Mouse (Mus musculus) stomach, embryonic 15.5 days (tissue): ENCODE data around the gene Pdzk1ip1. TPM values are rescaled to one million over a fixed set of nuclear protein-coding genes. Genes with fewer than 3 reads are reported as not detected.
A peak's percentile ranks its signal among the peaks of the same experiment; 100 is the strongest.

Experiments
- ATAC-seq: fragments of 200-750 bp; cut with Nextera tagmentation; 2 replicates; pipeline ENCODE4 v1.8.0; 2017; ENCODE audit warnings: low read depth, moderate number of reproducible peaks, moderate TSS enrichment; ENCODE audit not compliant: insufficient read depth, low FRiP score
- H3K27ac ChIP-seq: fragments of 300-500 bp; sonication (generic); 2 replicates; pipeline ENCODE4 v1.5.1; 2015; ENCODE audit warnings: mild to moderate bottlenecking, inconsistent platforms
- H3K27me3 ChIP-seq: fragments of 300-500 bp; sonication (generic); replicated peaks from 2 replicates; pipeline ENCODE4 v1.6.1; 2015; ENCODE audit warnings: inconsistent platforms
- H3K36me3 ChIP-seq: fragments of 300-500 bp; sonication (generic); 2 replicates; pipeline ENCODE4 v1.6.1; 2015; ENCODE audit warnings: inconsistent platforms
- H3K4me1 ChIP-seq: fragments of 300-500 bp; sonication (generic); 2 replicates; pipeline ENCODE4 v1.6.1; 2015; ENCODE audit warnings: inconsistent platforms
- H3K4me2 ChIP-seq: fragments of 300-500 bp; sonication (generic); 2 replicates; pipeline ENCODE4 v1.6.1; 2015; ENCODE audit warnings: mild to moderate bottlenecking, inconsistent platforms
- H3K4me3 ChIP-seq: fragments of 300-500 bp; sonication (generic); replicated peaks from 2 replicates; pipeline ENCODE4 v1.5.1; 2015; ENCODE audit warnings: inconsistent platforms
- H3K9ac ChIP-seq: fragments of 300-500 bp; sonication (generic); 2 replicates; pipeline ENCODE4 v1.6.1; 2015; ENCODE audit warnings: inconsistent platforms
- H3K9me3 ChIP-seq: fragments of 300-500 bp; sonication (generic); 2 replicates; pipeline ENCODE4 v1.6.1; 2016; ENCODE audit warnings: inconsistent platforms
- WGBS: fragments of 180-500 bp; shearing (Covaris S2); methylation state at CpG from one replicate; pipeline ENCODE4 v1.1.7; 2015; 5-methylcytosine and 5-hydroxymethylcytosine counted together
- polyA plus RNA-seq: library from polyadenylated mRNA; unstranded; fragments of >200 nt; fragmentation: Nextera tagmentation; extraction: Ambion mirVana; gene quantifications from 2 replicates; pipeline ENCODE4 v1.2.1, GENCODE M21; 2015

Gene Pdzk1ip1
- polyA plus RNA-seq, 1 experiment from 2014 or later, result 96.6 TPM

GRCm38 (mm10) chr4:115095671-115096434, 7.3 kb downstream of the Pdzk1ip1 start:
- peaks cover 7% of the 10 kb centered on the region for H3K4me1 ChIP-seq
- peak overlapping the region; percentile 83 for H3K4me2 ChIP-seq
- peak overlapping the region; percentile 6; the same call in 1 of the 2 replicates for H3K9ac ChIP-seq
- H3K27ac ChIP-seq, result peak overlapping the region; percentile 67
- 1% methylated on average over 31 of the region's 31 CpGs for WGBS
- 0 out of 2 replicates have a peak, but pooled peaks cover 2% of the 10 kb centered on the region for H3K27me3 ChIP-seq
- H3K4me3 ChIP-seq, result peak overlapping the region; percentile 40
- ATAC-seq, result peak; percentile 95
- H3K36me3 ChIP-seq, result no peaks in the 10 kb centered on the region
- H3K9me3 ChIP-seq, result no peaks in the 10 kb centered on the region

- H3K4me1 ChIP-seq, result peaks cover 7% of the 10 kb centered on the region
- H3K9ac ChIP-seq, result no peak overlapping the region
- H3K27me3 ChIP-seq, result 0 out of 2 replicates have a peak, but pooled peaks cover 5% of the 10 kb centered on the region
- H3K4me3 ChIP-seq, result peak overlapping the region; percentile 40
- WGBS, result 15% methylated on average over 11 of the region's 11 CpGs
- no peak for ATAC-seq
- peak overlapping the region; percentile 67 for H3K27ac ChIP-seq
- H3K9me3 ChIP-seq, result no peaks in the 10 kb centered on the region
- no peaks in the 10 kb centered on the region for H3K36me3 ChIP-seq
- H3K4me2 ChIP-seq, result peak overlapping the region; percentile 83
These were observed 8.1 kb downstream of the Pdzk1ip1 start for GRCm38 (mm10) chr4:115096435-115097145.

- WGBS, result under 1% methylated on average over 6 of the region's 6 CpGs
- peaks cover 7% of the 10 kb centered on the region for H3K4me1 ChIP-seq
- H3K9ac ChIP-seq, result no peak overlapping the region
- H3K4me3 ChIP-seq, result peak overlapping the region; percentile 22
- 0 out of 2 replicates have a peak, but pooled peaks cover 5% of the 10 kb centered on the region for H3K27me3 ChIP-seq
- ATAC-seq, result no peak
- H3K4me2 ChIP-seq, result peak overlapping the region; percentile 83
- H3K36me3 ChIP-seq, result no peaks in the 10 kb centered on the region
- H3K9me3 ChIP-seq, result no peaks in the 10 kb centered on the region
- H3K27ac ChIP-seq, result peak overlapping the region; percentile 67
These were observed 8.6 kb downstream of the Pdzk1ip1 start for GRCm38 (mm10) chr4:115097146-115097496.

- H3K36me3 ChIP-seq, result no peaks in the 10 kb centered on the region
- peaks cover 5% of the 10 kb centered on the region for H3K4me1 ChIP-seq
- whole genome bisulfite sequencing, result 31% methylated on average over 6 of the region's 6 CpGs
- no peak overlapping the region for H3K9ac ChIP-seq
- 0 out of 2 replicates have a peak, but pooled peaks cover 5% of the 10 kb centered on the region for H3K27me3 ChIP-seq
- H3K27ac ChIP-seq, result no peak overlapping the region
- H3K9me3 ChIP-seq, result no peaks in the 10 kb centered on the region
- H3K4me3 ChIP-seq, result no peak overlapping the region
- ATAC-seq, result peak; percentile 25; the same call in 1 of the 2 replicates
- peak overlapping the region; percentile 31 for H3K4me2 ChIP-seq
These were observed 13.2 kb downstream of the Pdzk1ip1 start for GRCm38 (mm10) chr4:115101682-115102081.

- no peaks in the 10 kb centered on the region for H3K9me3 ChIP-seq
- H3K4me2 ChIP-seq, result no peak overlapping the region
- no peak overlapping the region for H3K9ac ChIP-seq
- no peak overlapping the region for H3K27ac ChIP-seq
- H3K4me3 ChIP-seq, result no peak overlapping the region
- no peaks in the 10 kb centered on the region for H3K4me1 ChIP-seq
- H3K36me3 ChIP-seq, result no peaks in the 10 kb centered on the region
- WGBS, result 56% methylated on average over 4 of the region's 4 CpGs
- ATAC-seq, result no peak
- 0 out of 2 replicates have a peak, but pooled peaks cover 5% of the 10 kb centered on the region for H3K27me3 ChIP-seq
These were observed 15.0 kb downstream of the Pdzk1ip1 start for GRCm38 (mm10) chr4:115103510-115103909.

- Histone ChIP-seq H3K9ac (no peak overlapping the region), H3K27me3 (no peaks in the 10 kb centered on the region), H3K4me2 (no peak overlapping the region), H3K36me3 (no peaks in the 10 kb centered on the region), H3K9me3 (no peaks in the 10 kb centered on the region), H3K27ac (no peak overlapping the region), H3K4me1 (no peaks in the 10 kb centered on the region), H3K4me3 (no peak overlapping the region)
- 69% methylated on average over 2 of the region's 2 CpGs for WGBS
- ATAC-seq, result no peak
These were observed 22.7 kb downstream of the Pdzk1ip1 start for GRCm38 (mm10) chr4:115111167-115111566.

GRCm38 (mm10) chr4:115113266-115113665, 24.8 kb downstream of the Pdzk1ip1 start:
- H3K4me3 ChIP-seq, result no peak overlapping the region
- no peak for ATAC-seq
- no peaks in the 10 kb centered on the region for H3K27me3 ChIP-seq
- H3K9me3 ChIP-seq, result no peaks in the 10 kb centered on the region
- H3K27ac ChIP-seq, result no peak overlapping the region
- no peaks in the 10 kb centered on the region for H3K36me3 ChIP-seq
- H3K9ac ChIP-seq, result no peak overlapping the region
- no peak overlapping the region for H3K4me2 ChIP-seq
- 26% methylated on average over 5 of the region's 5 CpGs for WGBS
- H3K4me1 ChIP-seq, result no peaks in the 10 kb centered on the region

- H3K4me3 ChIP-seq, result no peak overlapping the region
- no peak overlapping the region for H3K4me2 ChIP-seq
- ATAC-seq, result no peak
- H3K4me1 ChIP-seq, result no peaks in the 10 kb centered on the region
- H3K27ac ChIP-seq, result no peak overlapping the region
- H3K27me3 ChIP-seq, result no peaks in the 10 kb centered on the region
- H3K9me3 ChIP-seq, result no peaks in the 10 kb centered on the region
- 87% methylated on average over 3 of the region's 3 CpGs for WGBS
- no peaks in the 10 kb centered on the region for H3K36me3 ChIP-seq
- no peak overlapping the region for H3K9ac ChIP-seq
These were observed 31.1 kb downstream of the Pdzk1ip1 start for GRCm38 (mm10) chr4:115119642-115120041.

GRCm38 (mm10) chr4:115121162-115121561, 32.7 kb downstream of the Pdzk1ip1 start:
- 73% methylated on average over 2 of the region's 2 CpGs for WGBS
- H3K27me3 ChIP-seq, result no peaks in the 10 kb centered on the region
- no peak for ATAC-seq
- no peaks in the 10 kb centered on the region for H3K9me3 ChIP-seq
- H3K4me3 ChIP-seq, result no peak overlapping the region
- H3K9ac ChIP-seq, result no peak overlapping the region
- H3K27ac ChIP-seq, result no peak overlapping the region
- H3K4me2 ChIP-seq, result no peak overlapping the region
- H3K4me1 ChIP-seq, result no peaks in the 10 kb centered on the region
- no peaks in the 10 kb centered on the region for H3K36me3 ChIP-seq

GRCm38 (mm10) chr4:115121608-115122007, 33.1 kb downstream of the Pdzk1ip1 start:
- H3K4me1 ChIP-seq, result no peaks in the 10 kb centered on the region
- H3K27ac ChIP-seq, result no peak overlapping the region
- no peak overlapping the region for H3K9ac ChIP-seq
- 62% methylated on average over 5 of the region's 5 CpGs for WGBS
- H3K9me3 ChIP-seq, result no peaks in the 10 kb centered on the region
- H3K27me3 ChIP-seq, result no peaks in the 10 kb centered on the region
- H3K4me2 ChIP-seq, result no peak overlapping the region
- ATAC-seq, result no peak
- H3K36me3 ChIP-seq, result no peaks in the 10 kb centered on the region
- H3K4me3 ChIP-seq, result no peak overlapping the region

- Histone ChIP-seq H3K9ac (no peak overlapping the region), H3K36me3 (no peaks in the 10 kb centered on the region)
- no peak for ATAC-seq
These were observed 35.0 kb downstream of the Pdzk1ip1 start for GRCm38 (mm10) chr4:115123507-115123906.

GRCm38 (mm10) chr4:115124713-115125112, 36.2 kb downstream of the Pdzk1ip1 start:
- no peaks in the 10 kb centered on the region for H3K27me3 ChIP-seq
- H3K4me2 ChIP-seq, result no peak overlapping the region
- no peak overlapping the region for H3K4me3 ChIP-seq
- H3K36me3 ChIP-seq, result no peaks in the 10 kb centered on the region
- ATAC-seq, result no peak
- H3K4me1 ChIP-seq, result no peaks in the 10 kb centered on the region
- H3K9me3 ChIP-seq, result no peaks in the 10 kb centered on the region
- H3K27ac ChIP-seq, result no peak overlapping the region
- H3K9ac ChIP-seq, result no peak overlapping the region

More at GRCm38 (mm10) chr4:115123507-115123906, 35.0 kb downstream of the Pdzk1ip1 start:
- Histone ChIP-seq H3K9me3 (no peaks in the 10 kb centered on the region), H3K4me2 (no peak overlapping the region), H3K27ac (no peak overlapping the region), H3K4me3 (no peak overlapping the region), H3K27me3 (no peaks in the 10 kb centered on the region), H3K4me1 (no peaks in the 10 kb centered on the region)
- 62% methylated on average over 2 of the region's 2 CpGs for WGBS
